Mouse (Mus musculus) ES-CJ7 (cell line): ENCODE measurements around the gene Col6a5.

Experiments
- DNase-seq: peaks from one replicate; pipeline ENCODE4 v3.0.0; 2011; ENCODE audit warnings: low read depth, low spot score

The Col6a5 gene

DNA sequence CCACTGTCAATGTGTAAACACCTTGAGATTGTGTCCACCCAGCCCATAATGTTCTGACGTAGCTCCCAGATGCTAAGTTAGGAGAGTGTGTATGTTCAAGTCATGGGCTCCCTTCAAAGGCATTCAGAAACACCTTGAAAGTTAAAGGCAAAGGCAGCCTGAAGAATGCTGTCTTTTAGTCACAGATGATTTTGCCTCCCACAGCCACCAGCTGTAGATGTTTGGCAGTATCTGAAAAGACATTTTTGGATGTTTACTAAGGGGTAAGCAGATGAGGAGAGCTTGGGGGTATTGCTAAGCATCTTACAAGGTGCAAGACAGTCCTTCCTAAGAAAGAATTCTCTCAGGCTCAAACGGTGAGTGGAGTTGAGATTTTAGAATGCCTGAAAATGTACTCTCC lies 50.3 kb downstream of the Col6a5 start:
- DNase-seq: no peak

- no peak for DNase-seq
Observed at GRCm38 (mm10) chr9:105909352-105909751, 51.1 kb downstream of the Col6a5 start.

DNA sequence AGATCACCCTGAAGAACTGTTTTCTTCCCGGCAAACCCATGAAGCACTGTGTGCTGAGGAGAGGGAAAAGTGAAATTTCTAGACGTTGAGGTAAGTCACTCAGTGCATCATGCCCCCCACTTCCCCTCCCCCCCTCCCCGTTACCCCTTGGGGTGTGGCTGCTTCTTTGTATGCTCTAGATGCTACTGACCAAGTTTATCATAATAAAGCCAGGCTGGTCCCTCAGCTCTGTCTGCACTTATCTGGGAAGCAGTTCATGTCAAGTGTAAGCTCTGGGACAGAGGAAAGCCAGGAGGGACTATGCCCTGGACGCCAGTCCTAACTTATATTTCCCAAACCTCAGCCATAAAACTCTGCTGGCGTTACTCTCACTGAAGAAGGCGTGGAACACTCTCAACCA lies 53.0 kb downstream of the Col6a5 start:
- DNase-seq: peak; percentile 63

DNA sequence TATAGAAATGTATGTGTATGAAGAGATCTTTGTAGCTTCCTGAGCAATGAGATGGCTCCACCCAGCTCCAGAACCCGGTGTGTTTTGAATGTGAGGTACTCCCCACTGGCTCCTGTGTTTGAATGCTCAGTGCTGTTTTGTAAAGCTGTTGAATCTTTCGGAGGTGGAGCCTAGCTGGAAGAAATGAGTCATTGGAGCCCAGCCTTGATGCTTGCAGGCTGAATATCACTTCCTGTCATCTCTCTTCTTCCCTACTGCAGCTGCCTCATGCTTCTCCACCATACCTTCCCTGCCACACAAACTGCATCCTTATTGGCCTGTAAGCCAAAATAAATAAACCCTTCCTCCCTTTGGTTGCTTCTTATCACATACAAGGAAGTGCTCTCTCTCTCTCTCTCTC lies 72.9 kb downstream of the Col6a5 start:
- DNase-seq: no peak

GRCm38 (mm10) chr9:105884656-105885430 lies 75.6 kb downstream of the Col6a5 start:
- DNase-seq: peak; percentile 42

DNA sequence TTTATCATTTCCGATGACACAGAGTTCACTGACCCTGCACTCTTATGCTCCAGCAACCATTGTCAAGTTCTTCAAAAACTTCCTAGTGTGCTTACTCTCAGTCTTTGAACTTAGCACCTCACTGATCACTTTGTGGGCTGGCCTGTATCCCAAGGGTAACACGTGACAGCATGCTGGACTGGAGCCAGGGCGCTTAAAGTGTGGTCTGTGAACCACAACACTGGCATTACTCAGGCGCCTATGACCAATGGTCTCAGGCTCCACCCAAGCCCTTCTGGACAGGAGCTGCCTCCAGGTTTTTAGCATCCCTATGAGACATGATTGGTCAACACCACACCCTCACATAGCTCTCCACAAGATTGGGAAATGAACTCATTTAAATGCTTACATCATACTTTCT lies 79.7 kb downstream of the Col6a5 start:
- DNase-seq: no peak

DNA sequence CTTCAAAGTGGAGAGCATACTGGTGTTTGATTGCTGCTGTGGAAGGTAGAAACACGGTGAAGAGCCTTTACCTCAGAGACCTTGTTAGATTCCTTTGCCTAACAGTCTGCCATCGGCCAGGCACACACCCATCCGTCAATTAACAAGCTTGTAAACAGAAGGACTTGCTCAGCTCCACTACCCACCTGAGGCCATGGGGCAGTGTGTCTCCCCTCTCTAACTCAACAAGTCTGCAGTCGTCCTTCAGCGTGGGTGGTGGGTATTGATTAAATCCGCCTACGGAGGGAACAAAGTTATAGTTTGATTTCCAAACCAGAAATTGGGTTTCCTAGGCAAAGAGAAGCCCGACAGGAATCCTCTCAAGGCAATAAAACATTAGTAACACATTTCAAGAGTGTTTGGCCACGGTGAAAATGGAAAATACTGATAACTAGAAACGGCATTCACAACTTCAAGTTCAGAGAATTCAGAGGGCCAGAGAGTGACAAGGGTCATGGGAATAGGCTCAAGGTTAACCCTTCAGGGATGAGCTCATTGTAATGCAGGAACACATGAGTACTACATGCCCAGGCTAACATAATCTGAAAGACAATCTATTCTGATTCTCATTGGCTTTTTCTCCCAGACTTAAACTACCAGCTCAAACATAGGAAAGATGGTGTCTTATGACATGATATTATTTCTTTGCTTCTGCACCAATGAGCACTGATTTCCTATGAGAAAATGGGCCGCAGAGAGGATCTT lies 81.9 kb downstream of the Col6a5 start:
- peak; percentile 42 for DNase-seq

DNA sequence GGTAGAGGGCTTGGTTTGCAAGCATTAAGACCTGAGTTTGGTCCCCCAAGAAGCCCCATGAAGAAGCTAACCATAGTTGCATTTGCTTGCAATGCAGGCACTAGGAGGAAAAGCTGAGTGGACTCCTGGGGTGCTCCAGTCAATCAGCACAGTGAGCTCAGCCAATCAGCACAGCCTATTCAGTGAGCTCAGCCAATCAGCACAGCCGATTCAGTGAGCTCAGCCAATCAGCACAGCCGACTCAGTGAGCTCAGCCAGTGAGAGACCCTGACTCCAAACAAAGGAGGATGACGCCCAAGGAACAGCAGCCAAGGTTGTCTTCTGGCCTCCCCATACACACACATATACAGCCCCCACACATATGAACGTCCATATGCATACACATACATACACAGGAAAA lies 84.3 kb downstream of the Col6a5 start:
- DNase-seq: peak; percentile 16

DNA sequence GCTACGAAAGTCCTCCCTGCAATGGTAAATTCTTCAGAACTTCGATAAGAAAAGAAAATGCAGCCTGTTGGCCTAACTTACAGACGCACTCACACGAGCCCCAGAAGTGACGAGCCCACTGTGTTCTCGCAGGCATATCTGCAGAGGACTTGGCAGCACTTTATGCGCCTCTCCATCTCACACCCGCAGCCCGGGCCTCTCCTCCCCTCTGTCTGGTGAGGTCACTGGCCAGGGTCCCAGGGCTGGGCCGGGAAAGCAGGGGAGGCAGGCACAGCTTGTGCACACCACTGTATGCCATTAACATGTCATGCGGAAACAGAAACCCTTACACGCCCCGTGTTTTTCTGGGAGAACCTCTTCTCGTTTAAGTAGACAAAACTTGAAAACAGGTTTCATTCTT lies 88.8 kb downstream of the Col6a5 start:
- DNase-seq: no peak

GRCm38 (mm10) chr9:105857773-105858172 lies 102.7 kb downstream of the Col6a5 start:
- peak; percentile 93 for DNase-seq

- no peak for DNase-seq
Observed at GRCm38 (mm10) chr9:105852778-105853065, 107.7 kb downstream of the Col6a5 start.

GRCm38 (mm10) chr9:105852015-105852777 lies 108.2 kb downstream of the Col6a5 start:
- DNase-seq: no peak

DNA sequence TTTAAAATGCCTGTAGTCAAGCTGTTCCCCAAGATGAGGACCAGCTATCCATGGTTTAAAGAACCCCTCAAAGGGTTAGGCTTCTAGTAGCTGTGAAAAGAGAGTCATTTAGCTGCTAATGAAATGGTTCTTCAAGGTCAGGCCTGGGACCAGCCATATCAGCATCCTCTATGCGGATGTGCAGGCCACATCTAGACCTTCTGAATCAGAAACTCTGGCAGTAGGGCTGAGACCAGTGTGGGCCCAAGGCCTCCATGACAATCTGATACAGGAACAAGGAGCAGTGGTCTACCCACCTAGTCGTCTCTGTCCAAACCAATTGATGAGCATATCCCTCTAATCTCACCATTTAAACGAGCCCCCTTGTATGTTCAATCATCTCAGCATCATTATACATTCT lies 109.4 kb downstream of the Col6a5 start:
- no peak for DNase-seq

GRCm38 (mm10) chr9:105848396-105848795 lies 112.0 kb downstream of the Col6a5 start:
- no peak for DNase-seq

- no peak for DNase-seq
Observed at GRCm38 (mm10) chr9:105847261-105847660, 113.2 kb downstream of the Col6a5 start.

- peak; percentile 60 for DNase-seq
Observed at GRCm38 (mm10) chr9:105841386-105841785, 119.1 kb downstream of the Col6a5 start.

DNA sequence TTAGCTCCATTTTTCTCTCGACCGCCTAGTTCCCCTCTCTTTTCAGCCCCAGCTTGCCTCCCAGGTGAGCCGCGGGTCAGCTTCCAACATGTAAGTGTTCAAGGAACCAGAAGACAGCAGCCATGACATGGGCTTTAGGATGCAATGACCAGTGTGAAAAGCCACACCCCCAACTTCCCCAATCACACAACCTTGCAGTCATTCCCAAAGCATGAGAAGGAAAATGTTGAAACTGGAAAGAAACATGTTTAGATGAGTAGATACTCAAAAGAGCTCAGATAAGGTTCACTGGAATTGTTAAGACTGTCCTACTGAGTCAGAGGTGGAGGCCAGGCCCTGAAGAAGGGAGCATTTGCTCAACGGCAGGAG lies 121.3 kb downstream of the Col6a5 start:
- DNase-seq: peak; percentile 61

DNA sequence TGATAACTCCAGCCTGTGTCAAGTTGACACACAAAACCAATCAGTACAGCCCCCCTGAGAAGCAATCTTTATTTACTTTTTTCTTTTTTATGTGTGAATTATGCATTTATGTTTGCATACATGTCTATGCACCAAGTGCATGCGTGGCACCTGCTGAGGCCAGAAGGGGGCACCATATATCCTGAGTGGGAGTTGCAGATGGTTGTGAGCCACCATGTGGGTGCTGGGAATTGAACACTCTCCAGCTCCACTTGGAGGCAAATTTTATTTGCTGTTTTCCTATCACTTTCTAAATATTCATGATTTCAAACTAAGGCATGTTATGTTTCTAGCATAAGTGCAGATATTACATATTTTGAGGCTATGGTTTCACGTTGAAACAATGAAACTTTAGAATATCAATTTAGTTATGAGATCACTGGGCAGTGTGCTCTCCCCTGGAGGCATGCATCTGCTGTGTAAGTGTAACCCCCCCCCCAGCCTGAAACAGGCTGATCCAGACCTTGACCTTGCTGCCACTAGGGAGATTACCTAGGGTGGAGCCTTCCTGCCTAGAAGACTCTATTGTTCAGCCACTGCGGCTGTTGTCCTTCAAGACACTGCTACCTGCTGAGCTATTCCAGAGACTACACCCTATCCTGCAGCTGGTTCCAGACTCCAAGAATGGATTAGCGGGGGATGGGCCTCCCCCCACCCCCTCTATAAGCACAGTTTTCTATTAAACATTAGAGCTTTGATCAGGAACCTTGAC lies 121.9 kb downstream of the Col6a5 start:
- peak; percentile 91 for DNase-seq

DNA sequence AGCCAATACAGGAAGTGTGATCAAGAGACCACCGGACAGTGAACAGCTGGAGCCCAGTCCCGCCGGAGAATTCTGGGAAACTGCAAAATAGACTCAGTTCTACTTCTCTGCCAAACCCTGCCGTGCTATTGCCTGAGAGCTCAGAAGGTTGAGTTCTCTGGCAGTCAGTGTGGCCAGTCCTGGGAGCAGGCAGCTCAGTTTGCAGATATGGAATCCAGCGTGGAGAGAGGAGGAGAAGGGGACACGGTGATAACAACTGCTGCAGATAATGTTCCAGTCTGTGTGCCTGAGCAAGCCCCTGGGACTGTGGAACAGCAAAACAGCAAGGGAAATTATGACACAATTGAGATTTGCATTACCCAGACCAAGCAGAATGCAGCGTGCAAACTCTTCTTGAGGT lies 124.9 kb downstream of the Col6a5 start:
- no peak for DNase-seq

DNA sequence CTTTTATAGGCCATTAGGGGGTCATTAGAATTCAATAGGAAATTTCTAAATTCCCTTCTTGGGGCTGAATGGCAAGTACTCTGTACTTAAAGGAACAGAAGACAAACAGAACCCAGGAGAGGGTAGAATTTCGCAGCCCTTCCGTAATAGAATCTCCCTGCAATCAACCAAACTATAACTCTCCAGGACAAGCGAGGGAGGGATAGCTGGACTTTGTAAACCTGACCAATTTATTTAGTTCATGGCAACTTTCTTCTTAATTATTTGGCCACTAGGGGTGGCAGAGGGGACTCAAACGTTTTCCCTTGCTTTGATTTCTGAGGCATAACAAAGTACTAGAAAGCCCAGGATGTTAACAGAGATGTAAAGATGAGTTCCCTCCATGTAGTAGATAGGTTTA lies 125.6 kb downstream of the Col6a5 start:
- no peak for DNase-seq

DNA sequence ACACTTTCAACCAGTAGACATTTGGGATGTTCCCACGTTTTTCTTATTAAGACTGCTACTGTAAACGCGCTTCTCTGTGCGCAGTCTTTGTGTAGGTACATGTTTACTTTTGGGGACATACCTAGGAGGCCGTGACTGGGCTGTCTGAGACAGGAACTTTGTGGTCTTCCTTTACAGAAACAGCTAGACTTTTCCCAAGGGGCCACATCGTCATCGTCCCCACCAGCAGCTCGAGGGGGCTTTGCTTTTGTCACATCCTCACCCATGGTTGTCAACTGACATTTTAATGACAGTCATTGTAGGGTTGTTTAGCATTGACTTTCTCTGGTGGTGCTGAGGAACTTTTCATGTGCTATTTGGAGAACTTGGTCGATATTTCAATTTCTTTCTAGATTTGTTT lies 129.2 kb downstream of the Col6a5 start:
- DNase-seq: no peak

GRCm38 (mm10) chr9:105827791-105828385 lies 132.6 kb downstream of the Col6a5 start, which contains the start of gene Col6a6:
Gene Col6a6, minus strand, starts transcription at chr9:105828160.
- DNase-seq: peak; percentile 11
